Mouse (Mus musculus) urinary bladder, postnatal 4 days (tissue): ENCODE measurements around the gene Iqgap2.

Source experiments
- DNase-seq, 2 experiments: peaks; one replicate each; pipeline ENCODE4 v3.0.0; 2021 to 2022; ENCODE audit warnings: low spot score in 2 of 2

Iqgap2 gene

DNA sequence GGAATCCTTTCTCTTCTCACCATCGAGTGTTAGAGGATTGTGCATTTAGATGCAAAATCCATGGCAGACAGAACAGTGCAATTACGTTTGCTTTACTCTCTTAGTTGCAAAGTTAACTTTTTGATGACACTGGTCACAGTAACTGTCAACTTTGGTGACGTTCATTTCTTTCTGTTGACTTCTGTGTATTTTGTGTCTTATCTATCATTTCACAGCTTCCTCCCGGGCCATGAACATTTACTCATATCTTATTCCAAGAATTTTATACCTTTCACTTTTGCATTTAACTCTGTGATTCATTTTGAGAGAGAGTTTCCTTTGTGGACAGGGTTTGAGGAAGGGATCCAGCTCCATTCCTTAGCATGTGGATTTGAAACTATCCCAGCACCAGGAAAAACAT, 238.0 kb downstream of the Iqgap2 start:
- no peak for DNase-seq

DNA sequence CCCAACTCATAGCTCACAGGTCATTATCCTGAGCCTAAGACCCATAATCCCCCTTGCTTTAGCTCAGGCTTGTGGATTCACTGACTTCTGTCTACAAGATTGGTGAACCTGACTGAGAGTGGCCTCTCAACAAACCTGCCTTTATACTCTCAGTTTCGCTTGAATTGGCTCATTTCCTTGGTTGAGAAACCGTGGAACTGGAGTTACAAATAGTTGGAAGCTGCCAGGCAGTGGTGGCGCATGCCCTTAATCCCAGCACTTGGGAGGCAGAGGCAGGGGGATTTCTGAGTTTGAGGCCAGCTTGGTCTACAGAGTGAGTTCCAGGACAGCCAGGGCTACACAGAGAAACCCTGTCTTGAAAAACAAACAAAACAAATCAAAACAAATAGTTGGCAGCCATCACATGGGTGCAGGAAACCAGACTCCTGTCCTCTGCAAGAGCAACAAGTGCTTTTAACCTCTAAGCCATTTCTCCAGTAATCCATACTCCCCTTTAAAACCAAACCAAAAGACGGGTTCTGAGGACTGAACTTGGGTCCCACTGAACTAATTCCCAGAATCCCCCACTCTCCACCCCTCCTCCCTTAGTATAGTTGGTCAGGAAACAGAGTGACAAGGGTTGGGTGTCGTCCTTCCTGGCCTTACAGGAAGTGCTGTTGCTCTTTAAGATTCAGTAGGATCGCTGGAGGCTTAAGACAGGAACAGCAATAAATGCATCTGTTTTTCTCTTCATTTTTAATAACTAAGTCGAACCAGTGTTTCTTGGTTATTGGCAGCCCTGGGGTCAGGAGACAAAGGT, 239.7 kb downstream of the Iqgap2 start:
- no peak for DNase-seq

DNA sequence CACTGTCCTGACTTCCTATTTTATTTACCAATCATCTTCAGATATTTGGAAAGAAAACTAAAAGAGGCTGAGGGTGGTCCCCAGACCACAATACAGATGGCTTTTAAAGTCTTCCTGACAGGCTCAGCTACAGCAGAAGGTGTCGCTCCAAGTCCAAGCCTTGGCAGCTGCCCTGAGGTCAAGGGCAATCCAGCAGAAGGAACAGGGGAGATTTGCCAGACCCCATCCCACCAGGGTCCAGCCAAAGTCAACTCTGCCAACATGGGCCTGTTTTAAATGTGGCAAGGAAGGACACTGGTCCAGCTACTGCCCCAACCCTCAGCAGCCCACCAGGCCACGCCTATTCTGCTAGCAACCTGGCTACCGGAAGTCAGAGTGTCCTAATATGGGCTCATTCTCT, 241.8 kb downstream of the Iqgap2 start:
- DNase-seq, result no peak

DNA sequence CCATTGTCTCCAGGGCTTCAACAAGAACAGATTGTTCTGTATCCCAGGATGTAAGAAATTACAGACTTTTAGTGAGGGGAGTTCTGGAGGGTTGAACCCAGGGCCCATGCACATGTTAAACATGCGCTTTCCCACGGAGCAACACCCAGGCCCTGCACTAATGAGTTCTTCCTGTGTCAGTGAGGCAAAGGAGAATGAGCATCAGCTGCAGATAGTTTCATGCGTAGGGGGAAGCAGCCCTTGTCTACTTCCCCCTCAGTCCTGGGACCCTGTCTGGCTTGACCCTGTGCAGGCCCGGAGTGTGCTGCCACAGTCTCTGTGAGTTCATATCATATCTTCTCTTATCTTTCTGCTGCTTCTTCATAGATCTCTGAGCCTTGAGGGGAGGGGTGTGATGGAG, 244.5 kb downstream of the Iqgap2 start:
- no peak for DNase-seq

DNA sequence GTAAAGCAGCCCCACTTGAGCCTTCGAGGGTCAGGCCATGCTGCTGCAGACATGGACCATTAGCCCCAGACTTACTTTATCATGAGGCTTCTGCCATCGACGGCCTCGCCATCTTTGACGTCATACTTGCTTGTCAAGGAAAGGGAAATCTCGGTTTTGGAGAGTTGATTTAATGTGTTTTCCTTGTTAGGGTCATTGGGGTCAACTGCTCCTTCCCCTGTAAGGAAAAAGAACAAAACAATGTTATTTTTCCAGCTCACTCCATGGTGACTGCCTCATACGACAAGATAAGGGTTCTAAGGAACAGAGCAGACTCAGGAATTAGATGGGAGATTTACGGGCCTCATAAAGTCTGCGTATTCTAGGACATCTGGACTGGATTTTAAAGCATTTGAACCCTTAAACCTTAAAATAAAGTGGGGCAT, 245.0 kb downstream of the Iqgap2 start:
- DNase-seq, result no peak

DNA sequence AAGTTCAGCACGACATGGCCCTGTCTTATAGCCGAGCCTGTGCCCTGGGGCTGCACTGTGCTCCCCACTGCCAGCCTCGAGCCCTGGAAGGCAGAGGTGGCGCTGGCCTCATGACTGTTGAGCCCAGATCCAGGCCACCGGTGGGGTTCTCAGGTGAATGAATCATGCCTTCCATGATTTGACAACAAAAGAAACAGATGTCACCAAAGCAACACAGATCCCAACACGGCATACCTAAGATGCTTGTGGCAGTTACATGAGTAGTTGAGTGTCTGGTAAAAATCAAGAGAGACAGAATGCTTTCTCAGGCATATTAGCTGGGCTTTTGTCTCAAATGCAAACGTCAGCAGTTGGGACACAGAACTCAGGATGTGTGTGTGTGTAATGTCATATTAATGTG, 248.0 kb downstream of the Iqgap2 start:
- no peak for DNase-seq

DNA sequence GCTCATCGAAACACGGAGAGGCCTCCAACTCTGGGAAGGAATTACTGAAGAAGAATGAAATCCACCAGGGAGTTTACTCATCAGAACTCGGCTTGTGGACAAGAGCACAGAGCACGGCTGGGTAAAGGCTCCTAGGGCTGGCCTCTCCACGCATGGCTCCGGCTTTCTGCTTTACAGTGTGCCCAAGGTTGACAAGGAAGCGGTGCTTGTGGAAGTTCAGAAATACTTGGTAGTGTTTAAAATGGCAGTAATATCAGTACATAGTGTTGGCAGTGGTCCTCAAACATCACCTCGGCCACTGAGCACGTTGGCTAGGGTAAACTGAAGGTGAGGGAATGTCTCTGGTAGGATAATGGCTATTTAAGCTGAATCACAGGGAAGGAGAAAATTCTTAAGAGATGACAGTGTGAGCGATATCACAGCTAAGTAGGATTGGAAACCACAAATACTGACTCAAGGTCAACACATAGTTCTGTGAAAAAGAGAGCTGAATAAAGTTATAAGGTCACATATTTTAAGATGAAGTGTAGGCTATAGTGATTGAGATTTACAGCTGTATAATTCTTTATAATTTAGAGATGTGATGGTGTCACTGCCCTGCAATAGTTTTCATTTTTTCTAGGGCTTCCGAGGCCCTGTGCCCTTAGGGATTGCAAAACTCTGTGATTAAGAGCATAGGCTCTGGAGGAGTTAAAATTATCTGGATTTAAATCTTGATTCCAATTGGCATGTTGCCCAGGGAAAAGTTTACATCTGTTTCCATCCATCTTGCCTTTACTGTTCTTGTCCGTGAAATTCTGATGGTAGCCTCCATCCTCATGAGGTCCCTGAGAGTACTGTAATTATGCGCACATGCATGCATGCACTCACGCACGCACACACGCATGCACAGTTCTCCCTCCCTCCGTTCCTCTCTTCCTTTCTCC, 250.4 kb downstream of the Iqgap2 start:
- DNase-seq, result no peak

DNA sequence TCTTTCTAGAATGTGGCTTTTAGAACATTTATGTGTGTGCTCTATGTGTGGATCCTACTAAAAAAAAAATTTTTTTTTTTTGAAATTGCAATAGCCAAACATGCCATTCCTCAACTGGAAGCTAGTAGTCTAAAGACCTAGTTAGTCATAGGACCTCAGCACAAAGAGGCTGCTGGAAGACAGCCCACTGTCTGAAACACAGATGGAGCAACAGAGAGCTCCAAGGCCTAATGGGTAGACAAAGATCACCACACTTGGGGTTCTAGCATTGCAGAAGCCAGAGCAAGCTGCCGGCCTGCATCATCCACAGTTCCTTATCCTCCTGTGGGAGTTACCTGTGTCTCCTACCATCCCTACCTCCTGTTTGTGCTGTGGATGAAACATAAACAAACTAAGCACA, 251.3 kb downstream of the Iqgap2 start:
- DNase-seq, result no peak

DNA sequence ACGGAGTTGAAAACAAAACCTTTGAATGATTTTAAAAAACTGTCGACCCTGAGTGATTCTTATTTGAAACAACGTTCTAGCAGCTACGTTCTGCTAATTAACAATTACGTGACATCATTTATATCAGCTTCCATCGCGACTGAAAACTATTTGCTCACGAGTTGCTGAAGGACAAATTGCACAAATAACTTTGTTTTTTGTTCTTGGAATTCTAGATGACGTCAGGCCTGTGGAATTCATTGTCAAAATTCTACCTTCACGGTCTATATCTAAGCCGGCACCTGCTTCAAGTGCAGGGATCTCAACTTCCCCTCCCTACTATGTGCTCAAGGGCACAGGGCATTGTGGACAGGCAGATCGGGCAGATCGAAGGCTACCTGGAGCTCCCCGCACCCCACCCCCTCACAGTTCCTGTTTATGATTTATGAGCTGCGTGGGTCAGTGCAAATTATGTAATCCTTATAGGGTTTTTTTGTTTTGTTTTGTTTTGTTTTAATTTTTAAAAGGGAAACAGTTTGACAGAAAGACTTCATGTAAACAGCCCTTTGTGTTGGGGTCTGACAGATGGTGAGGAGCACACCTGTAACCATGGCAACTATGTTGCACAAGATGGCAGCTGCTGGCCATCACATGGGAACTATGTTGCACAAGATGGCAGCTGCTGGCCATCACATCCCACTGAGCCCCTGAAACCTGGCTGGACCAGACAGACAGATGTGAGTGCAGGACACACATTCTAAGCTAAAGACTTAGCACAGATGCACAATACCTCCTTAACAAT, 252.2 kb downstream of the Iqgap2 start:
- no peak for DNase-seq

DNA sequence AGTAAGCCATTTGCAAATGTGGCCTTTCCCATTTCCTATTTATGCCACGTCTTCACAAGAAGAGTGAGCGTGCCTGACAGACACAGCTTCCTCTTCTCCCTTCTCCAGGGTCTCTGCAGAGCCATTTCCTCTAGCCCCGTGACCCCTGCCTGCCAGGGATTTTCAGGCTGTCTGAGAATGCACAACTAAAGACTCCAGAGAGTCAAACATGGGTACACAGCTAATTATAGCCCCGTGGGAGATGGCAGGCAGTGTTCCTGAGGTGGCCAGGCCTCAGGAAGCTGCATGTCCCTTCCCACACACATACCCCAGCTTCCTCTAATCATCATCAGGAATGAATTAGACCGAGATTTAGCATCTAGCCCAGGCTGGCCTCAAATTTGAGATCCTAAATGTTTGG, 252.8 kb downstream of the Iqgap2 start:
- DNase-seq, result no peak

DNA sequence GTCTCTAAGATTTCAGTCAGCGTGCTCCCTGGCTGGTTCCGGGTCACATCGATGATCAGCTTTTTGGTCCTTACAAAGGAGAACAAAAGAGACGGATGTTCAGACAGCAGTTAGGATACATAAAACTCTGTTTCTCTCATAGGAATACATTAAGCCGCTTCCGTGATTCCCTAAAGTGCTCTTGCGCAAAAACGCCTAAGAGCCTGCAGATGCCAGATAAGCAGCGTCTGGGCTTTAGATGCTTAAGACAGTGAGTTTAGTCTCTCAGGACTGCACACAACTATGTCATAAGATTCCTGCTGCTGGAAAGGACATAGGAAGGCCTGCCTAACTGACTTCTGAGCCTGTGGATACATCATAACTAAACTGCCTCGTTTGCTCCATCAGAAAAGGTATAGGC, 254.0 kb downstream of the Iqgap2 start:
- no peak for DNase-seq

DNA sequence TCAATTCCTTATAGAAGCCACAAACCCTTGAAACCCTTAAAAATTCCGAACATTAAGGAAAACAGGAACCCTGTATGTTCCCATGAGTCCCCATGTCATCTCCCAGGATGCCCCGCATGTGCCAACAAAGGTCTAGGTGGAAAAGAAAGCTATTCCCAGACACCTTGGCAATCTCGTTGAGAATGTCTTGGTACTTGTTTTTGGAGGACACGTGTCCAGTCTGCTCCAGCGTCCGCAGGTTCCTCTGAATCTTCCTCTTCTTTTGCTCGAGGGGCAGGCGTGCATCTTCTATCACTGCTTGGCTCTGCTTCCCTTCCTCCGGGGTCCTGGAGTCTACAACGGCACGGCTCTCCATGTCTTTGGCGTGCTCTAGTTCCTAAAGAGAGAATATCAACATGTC, 256.4 kb downstream of the Iqgap2 start:
- no peak for DNase-seq

DNA sequence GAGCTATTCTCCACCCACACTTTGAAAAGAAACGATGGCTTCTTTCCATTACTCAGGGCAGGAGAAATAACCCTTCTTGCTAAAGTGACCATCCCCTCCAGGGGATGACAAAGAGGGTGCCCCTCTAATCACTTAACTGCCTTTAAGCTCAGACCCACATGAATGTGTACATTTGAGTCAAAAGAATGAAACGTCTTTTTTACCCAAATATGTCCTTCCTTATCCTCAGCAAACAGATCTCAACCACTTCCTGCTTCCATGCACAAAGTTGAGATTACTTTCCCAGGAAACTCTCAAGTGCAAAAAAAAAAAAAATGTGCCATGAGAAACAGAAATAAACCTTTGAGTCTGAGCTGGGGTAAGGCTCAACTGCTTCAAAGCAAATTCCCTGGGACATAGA, 257.3 kb downstream of the Iqgap2 start:
- DNase-seq, result no peak

DNA sequence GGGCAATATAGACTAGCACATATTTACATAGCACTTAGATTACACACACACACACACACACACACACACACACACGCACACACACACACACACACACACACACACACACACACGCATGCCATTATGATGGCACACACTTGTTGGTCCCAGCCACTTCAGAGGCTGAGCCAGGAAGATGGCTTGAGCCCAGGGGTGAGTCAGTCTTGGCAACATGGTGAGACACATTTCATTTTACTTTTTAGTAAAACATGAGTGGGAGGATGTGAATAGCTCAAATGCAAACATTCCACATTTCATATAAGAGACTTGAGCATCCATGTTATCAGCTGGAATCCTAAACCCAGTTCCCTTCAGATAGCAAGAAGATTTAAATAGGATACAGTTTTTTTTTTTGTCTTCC, 258.3 kb downstream of the Iqgap2 start:
- no peak for DNase-seq

DNA sequence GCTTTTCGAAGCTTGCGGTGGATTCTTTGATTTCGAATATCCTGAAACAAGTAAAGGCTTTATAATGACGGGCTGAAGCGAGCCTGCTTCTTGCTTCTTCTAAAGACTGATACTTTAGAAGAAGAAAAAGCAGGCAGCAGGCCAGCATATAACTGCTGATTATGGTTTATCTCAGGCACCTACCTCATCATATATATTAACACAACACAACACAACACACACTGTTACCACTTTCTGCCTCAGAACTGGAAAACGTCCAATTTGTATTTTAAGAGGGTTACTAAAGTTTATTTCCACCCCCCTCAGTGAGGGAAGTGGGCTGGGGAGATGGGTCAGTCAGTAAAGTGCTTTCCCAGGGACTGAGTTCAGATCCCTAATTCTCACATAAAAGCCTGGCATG, 259.6 kb downstream of the Iqgap2 start:
- DNase-seq, result no peak

DNA sequence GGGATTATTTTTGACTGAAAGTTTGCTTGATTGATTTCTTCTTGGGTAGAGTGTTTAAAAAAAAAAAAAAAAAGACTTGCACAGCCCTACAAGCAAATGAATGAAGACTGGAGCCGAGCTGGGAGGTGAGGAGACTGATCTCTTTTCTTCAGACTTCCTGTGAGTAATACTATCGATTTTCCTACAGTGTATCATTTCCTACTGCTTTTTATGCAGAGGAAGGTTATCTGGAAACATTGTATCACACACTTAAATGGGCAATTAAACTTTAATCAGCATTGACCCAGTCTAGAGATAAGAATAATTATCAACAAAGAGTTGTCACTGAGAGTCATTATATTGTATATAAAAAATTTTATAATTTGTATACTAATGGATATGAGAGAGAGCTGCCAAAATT, 261.0 kb downstream of the Iqgap2 start:
- DNase-seq, result no peak

DNA sequence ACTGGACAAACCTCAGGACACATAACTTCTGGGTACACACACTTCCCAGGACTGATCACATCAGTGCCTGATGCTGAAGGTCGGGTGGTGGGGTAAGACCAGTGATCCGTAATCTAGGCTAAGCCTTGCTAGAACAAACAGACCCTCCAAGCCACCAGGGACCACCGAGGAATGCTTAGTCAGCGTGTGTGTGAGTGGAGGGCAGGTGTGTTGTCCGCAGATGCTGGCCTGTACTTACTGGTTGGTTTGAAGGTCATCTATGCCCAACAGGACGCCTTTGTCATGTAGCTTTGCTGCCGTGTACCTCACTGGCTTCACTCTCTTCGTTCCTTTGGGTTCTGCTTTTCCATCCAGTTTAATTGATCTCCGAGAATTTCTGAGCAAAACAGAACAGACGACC, 262.0 kb downstream of the Iqgap2 start:
- no peak for DNase-seq

DNA sequence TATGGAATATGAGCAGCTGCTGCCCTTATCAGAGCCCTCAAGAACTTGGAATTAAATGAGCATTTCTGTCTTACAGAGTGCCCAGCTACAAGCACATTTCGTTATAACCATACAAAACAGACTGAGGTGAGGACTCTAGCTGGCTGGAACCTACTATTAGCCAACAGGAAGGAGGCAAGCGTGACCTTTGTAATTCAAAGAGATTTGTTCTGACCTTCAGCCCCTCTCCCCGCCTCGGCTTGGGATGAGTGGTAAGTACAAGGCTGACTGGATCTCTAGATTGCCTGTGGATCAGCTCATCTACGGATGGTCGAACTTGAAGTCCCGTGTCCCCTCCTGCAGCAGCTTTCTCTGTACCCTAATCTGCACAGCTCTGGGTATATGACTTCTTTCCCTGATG, 265.0 kb downstream of the Iqgap2 start:
- no peak for DNase-seq

DNA sequence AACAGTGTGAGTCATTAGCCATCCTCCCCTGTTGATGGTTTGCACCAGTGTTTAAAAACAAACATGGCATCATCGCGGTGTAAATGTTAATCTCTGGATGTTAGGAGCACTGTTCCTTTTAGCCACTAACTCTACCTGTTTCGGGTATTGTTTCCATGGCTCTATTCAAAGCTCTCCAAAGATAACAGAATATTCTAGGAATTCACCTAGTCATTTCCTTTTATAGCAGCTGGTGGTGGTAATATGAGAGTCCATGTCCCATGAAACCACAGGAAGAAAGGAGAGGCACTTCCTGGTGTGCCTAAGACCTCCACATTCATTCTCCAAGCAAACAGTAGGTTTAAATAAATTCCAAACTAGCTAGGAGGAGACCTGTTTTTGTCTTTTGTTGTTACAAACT, 268.7 kb downstream of the Iqgap2 start:
- no peak for DNase-seq

DNA sequence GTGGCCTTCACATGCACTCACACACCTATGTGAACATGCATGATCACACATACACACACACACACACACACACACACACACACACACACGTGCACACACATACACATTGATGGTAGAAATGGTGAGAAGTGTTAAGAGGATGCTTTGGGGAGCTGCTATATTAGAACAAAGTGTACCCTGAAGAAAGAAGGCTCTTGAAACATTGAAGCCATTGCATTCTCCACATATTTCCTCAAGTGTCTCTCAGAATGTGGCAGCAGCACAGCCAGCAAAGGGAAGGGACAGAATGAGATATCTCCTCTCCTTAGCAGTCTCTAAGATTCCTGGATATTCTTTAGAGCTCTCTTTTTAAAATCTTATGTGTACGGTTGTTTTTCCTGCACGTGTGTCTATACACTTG, 270.2 kb downstream of the Iqgap2 start:
- DNase-seq, result no peak

DNA sequence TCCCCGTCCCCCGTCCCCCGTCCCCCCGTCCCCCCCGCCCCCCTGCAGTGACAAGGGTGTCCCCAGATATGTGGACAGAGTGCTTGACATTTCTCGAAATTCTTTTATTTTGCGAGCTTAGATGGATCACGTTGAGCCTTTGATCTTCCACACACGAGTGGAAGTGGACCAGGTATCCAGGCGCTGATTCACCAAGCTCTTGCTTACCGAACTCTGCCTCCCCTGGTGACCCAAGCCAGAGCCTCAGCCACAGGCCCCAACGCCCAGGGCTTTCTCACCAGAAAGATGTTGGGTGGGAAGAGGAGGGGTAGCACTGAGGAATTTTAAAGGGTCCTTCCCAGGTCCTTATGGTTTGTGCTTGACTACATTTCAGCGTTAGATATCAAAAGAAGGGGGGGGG, 272.9 kb downstream of the Iqgap2 start:
- no peak for DNase-seq

DNA sequence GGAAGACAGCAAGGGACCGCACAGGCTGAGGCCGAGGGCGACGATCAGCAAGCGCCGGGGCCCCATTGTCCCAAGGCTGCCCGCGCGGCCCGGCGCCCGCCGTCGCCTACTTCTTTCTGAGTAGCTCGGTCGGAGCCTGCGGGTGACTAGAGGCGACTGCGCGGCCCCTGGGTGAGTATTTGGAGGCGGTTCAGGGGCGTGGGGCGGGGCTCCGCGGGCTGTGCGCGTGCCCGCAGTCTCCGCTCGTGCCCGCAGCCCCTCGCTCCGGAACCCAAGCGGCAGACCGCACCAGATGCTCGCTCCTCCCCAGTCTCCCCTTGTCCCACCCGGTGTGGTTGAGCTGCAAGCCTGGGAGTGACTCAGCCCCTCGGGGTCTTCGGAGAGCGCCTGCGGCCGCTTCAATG, 273.4 kb downstream of the Iqgap2 start, which contains the start of gene F2r:
TSS of gene F2r (minus strand) at position 179 of the 404 bp plus-strand sequence.
- DNase-seq, result peak; percentile 75 to 81
